In the genomic region with DNA sequence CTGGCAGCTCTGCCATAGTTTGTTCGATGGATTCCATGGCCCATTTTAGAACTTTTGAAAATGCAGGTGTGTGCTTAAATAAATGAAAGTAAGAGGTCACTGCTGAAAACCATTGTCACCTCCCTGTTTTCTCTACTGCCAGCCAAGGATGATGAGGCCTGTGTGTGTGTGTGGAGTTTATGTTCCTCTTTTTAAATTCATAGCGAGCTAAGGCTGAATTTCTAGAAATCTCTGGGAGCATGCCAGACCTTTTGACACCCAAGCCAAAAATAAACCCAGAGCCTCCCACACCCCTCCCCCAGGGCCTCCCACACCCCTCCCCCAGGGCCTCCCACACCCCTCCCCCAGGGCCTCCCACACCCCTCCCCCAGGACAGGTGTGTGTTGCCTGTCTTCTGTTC, we compare ENCODE assay signal across 18 mouse cellular contexts. TPM values are rescaled to one million over a fixed set of nuclear protein-coding genes. Genes with fewer than 3 reads are reported as not detected.
"Had no signal": no experiment of that assay in that cellular context is flagged by ENCODE, and none has a peak within 500 bp of the region (broad histone marks: within the 10 kb centered on the region; RNA-seq: fewer than 3 reads in every experiment).

No protein-coding gene starts in this region.

- H3K9me3 ChIP-seq: neural tube, embryonic 13.5 days; neural tube, embryonic 15.5 days; stomach, embryonic 15.5 days had no signal

- H3K4me3 ChIP-seq: neural tube, embryonic 13.5 days; neural tube, embryonic 15.5 days; stomach, embryonic 15.5 days had no signal

- H3K27ac ChIP-seq: neural tube, embryonic 13.5 days; neural tube, embryonic 15.5 days; stomach, embryonic 15.5 days; stomach, postnatal 0 days had no signal

- H3K9ac ChIP-seq: neural tube, embryonic 13.5 days; neural tube, embryonic 15.5 days; stomach, embryonic 15.5 days had no signal

- H3K27me3 ChIP-seq: neural tube, embryonic 13.5 days; neural tube, embryonic 15.5 days; stomach, embryonic 15.5 days had no signal

- H3K4me2 ChIP-seq: neural tube, embryonic 13.5 days; neural tube, embryonic 15.5 days; stomach, embryonic 15.5 days had no signal

- DNase-seq: retina, postnatal 1 day; right cerebral cortex, adult 18-20 months; right cerebral cortex, postnatal 14 days; right cerebral cortex, postnatal 25 days; right cerebral cortex, postnatal 4 days; spleen, adult 18-20 months; thymus, adult 18-20 months; thymus, adult 2 months; thymus, postnatal 25 days; thymus, postnatal 36 days; thymus, postnatal 4 days had no signal

RNA-seq across cellular contexts. Expression of gene Iqch, which starts 15.7 kb away (rescaled TPM):
- total RNA-seq: neutrophil, adult 5-6 weeks had no signal
- polyA plus RNA-seq: small intestine, adult 2 months; spleen, adult 2 months; stomach, postnatal 0 days had no signal
